Mouse (Mus musculus) liver, embryonic 12.5 days (tissue): ENCODE measurements around the gene Usp35. TPM values are rescaled to one million over a fixed set of nuclear protein-coding genes. Genes with fewer than 3 reads are reported as not detected.

Experiments used
- ATAC-seq: fragments of 200-750 bp; cut with Nextera tagmentation; 2 replicates; pipeline ENCODE4 v1.8.0; 2017; ENCODE audit warnings: moderate number of reproducible peaks, mild to moderate bottlenecking, moderate library complexity
- H3K27ac ChIP-seq: fragments of 300-500 bp; sonication (generic); 2 replicates; pipeline ENCODE4 v1.5.1; 2016; ENCODE audit warnings: mild to moderate bottlenecking
- H3K27me3 ChIP-seq: fragments of 300-500 bp; sonication (generic); replicated peaks from 2 replicates; pipeline ENCODE4 v1.6.1; 2016; ENCODE audit warnings: mild to moderate bottlenecking, moderate library complexity
- H3K36me3 ChIP-seq: fragments of 300-500 bp; sonication (generic); 2 replicates; pipeline ENCODE4 v1.6.1; 2016; ENCODE audit warnings: mild to moderate bottlenecking, moderate library complexity
- H3K4me1 ChIP-seq: fragments of 300-500 bp; sonication (generic); 2 replicates; pipeline ENCODE4 v1.6.1; 2016
- H3K4me2 ChIP-seq: fragments of 300-500 bp; sonication (generic); 2 replicates; pipeline ENCODE4 v1.6.1; 2016; ENCODE audit warnings: mild to moderate bottlenecking, moderate library complexity
- H3K4me3 ChIP-seq: fragments of 300-500 bp; sonication (generic); 2 replicates; pipeline ENCODE4 v1.5.1; 2016; ENCODE audit warnings: mild to moderate bottlenecking, moderate library complexity
- H3K9ac ChIP-seq: fragments of 300-500 bp; sonication (generic); 2 replicates; pipeline ENCODE4 v1.6.1; 2016; ENCODE audit warnings: mild to moderate bottlenecking, moderate library complexity
- H3K9me3 ChIP-seq: fragments of 300-500 bp; sonication (generic); replicated peaks from 2 replicates; pipeline ENCODE4 v1.6.1; 2016; ENCODE audit warnings: mild to moderate bottlenecking, moderate library complexity
- WGBS: fragments of 180-500 bp; shearing (Covaris S2); methylation state at CpG from one replicate; pipeline ENCODE4 v1.1.7; 2016; ENCODE audit not compliant: insufficient replicate concordance; 5-methylcytosine and 5-hydroxymethylcytosine counted together
- polyA plus RNA-seq: library from polyadenylated mRNA; unstranded; fragments of >200 nt; fragmentation: Nextera tagmentation; extraction: Ambion mirVana; gene quantifications from 2 replicates; pipeline ENCODE4 v1.2.1, GENCODE M21; 2016

Gene Usp35
- polyA plus RNA-seq, 1 experiment from 2014 or later = 0.49 TPM

DNA sequence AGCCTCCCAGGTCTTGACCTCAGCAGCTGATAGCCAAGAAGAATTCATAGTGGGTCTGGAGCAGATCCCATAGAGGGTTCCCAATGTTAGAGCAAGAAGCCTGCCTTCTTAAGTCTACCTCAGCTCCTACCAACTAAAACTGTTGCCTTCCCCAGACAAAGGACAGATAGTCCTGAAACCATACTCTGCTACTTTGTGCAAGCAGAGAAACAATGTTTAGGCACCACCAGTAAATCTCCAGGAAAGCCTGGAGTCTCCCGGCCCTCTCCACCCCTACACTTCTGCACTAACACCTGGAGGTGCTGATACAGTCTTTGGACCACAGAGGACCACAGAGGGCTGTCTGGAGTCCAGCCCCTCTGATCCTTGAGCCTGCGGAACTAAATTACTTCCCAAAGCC, 12.8 kb upstream of the Usp35 start:
- no peak overlapping the region for H3K4me2 ChIP-seq
- no peaks in the 10 kb centered on the region for H3K36me3 ChIP-seq
- 0 out of 2 replicates have a peak, but pooled peaks cover 5% of the 10 kb centered on the region for H3K9me3 ChIP-seq
- H3K4me1 ChIP-seq = peaks cover 30% of the 10 kb centered on the region
- H3K27ac ChIP-seq = no peak overlapping the region
- H3K27me3 ChIP-seq = peaks cover 15% of the 10 kb centered on the region
- WGBS = 73% methylated on average over 2 of the region's 2 CpGs
- no peak overlapping the region for H3K4me3 ChIP-seq
- no peak overlapping the region for H3K9ac ChIP-seq
- no peak for ATAC-seq

DNA sequence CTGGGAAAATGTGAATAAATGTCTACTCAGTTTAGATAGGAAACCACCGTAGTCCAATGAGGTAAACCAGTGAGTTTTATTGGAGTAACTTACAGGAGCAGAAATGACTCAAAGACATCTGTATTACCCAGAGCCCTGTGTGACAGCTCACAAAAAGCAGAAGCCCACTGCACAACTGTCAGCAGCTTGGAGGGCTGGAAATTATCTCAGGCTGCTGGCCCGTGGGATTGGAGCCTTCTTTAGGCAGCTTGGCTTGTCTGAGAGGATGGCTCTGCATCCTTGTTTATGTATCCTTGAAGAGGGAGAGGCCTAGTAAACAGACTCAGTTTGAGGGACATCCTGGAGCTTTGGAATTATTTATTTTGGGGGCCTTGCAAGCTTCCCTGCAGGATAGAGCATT, 11.1 kb upstream of the Usp35 start:
- Histone ChIP-seq H3K9ac (no peak overlapping the region), H3K36me3 (no peaks in the 10 kb centered on the region), H3K4me1 (peaks cover 30% of the 10 kb centered on the region), H3K27me3 (peaks cover 9% of the 10 kb centered on the region), H3K4me2 (no peak overlapping the region), H3K9me3 (0 out of 2 replicates have a peak, but pooled peaks cover 5% of the 10 kb centered on the region), H3K4me3 (no peak overlapping the region), H3K27ac (no peak overlapping the region)
- 50% methylated on average over 2 of the region's 2 CpGs for WGBS
- ATAC-seq = no peak

DNA sequence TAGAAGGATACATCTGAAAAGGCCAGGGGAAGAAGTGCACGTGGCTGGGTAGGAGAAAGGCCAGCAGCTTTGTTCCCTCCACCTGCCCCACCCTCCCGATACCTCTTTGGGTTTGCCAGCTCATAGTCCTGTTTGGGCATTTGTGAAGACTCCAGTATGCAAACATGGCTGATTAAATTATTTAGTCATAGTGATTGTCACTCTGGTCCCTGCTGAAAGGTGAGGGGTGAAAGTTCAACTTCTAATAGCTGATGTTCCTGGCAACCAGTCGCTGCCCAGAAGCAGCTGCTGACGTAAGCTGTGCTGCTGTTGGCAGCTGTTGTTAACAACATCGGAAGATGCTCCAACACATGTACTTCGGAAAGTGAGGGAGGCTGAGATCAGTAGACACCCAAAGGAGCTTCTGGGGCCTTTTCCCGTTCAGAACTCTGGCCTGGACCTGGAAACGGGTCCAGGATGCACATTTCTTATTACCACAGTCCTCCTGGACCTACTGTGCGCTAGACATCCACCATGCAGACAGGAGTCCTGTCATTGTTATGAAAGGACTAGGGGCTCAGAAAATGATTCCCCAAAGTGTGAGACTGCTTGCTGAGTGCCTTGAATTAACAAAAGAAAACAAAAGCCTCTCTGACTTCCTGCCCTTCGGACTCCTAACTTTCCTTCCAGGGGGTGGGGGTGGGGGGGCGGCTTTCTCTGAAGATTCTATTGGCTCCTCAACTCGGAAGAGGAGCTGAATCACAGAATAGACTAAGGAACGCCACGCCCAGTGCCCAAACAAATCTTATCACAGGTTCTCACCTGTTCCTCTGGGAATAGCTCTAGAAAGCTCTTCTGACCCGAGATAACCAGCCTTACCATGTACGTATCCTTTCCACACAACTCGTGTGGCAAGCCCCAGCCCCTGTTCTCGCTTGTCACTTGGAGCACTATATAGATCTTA, 9.4 kb upstream of the Usp35 start:
- ATAC-seq = peak; percentile 62; the same call in 1 of the 2 replicates
- no peak overlapping the region for H3K9ac ChIP-seq
- no peak overlapping the region for H3K27ac ChIP-seq
- H3K27me3 ChIP-seq = peaks cover 6% of the 10 kb centered on the region; the same call in 1 of the 2 replicates
- 42% methylated on average over 18 of the region's 18 CpGs for WGBS
- no peak overlapping the region for H3K4me3 ChIP-seq
- H3K4me2 ChIP-seq = peak overlapping the region; percentile 6; the same call in 1 of the 2 replicates
- 0 out of 2 replicates have a peak, but pooled peaks cover 5% of the 10 kb centered on the region for H3K9me3 ChIP-seq
- peaks cover 24% of the 10 kb centered on the region for H3K4me1 ChIP-seq
- no peaks in the 10 kb centered on the region for H3K36me3 ChIP-seq

DNA sequence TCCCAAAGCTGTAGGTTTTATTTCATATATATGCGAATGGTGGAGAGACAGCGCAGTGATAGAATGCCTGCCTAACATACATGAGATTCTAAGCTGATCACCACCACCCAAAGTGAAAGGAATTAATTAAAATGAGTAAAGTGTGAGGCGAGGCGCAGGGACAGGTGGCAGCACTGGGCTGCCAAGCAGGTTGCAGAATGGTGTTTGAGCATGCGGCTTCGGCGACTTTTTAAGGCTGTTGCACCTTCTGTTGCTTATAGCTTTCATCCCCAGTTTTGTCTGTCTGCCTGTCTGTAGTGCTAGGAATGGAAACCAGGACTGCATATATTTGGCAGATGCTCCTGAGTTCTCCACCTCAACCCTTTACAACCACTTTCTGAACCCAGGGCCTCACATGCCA, 7.8 kb upstream of the Usp35 start:
- 84% methylated on average over 7 of the region's 7 CpGs for WGBS
- H3K9me3 ChIP-seq = 0 out of 2 replicates have a peak, but pooled peaks cover 5% of the 10 kb centered on the region
- no peak overlapping the region for H3K4me3 ChIP-seq
- H3K27me3 ChIP-seq = no peaks in the 10 kb centered on the region
- no peak overlapping the region for H3K4me2 ChIP-seq
- no peak for ATAC-seq
- no peak overlapping the region for H3K27ac ChIP-seq
- H3K36me3 ChIP-seq = no peaks in the 10 kb centered on the region
- H3K9ac ChIP-seq = no peak overlapping the region
- peaks cover 16% of the 10 kb centered on the region for H3K4me1 ChIP-seq

DNA sequence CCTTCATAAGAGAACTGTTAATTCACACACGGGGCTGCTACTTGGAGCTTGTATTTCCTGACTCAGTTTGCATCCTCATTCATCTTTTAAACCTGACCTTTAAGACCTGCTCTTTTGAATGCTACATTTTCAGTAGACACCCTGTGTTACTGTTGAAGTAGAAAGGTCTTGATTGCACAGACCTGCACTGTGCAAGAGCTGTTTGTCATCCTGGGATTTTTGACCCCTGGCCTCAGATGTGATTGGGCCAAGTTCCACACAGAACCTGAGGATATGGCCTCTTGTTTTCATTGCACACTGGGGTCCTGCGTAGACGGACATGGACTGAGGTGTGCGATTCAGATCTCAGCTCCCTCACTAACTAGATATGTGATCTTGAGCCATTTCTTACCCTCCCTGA, 6.8 kb upstream of the Usp35 start:
- H3K27me3 ChIP-seq = no peaks in the 10 kb centered on the region
- H3K9ac ChIP-seq = no peak overlapping the region
- 65% methylated on average over 4 of the region's 4 CpGs for WGBS
- no peak overlapping the region for H3K4me3 ChIP-seq
- H3K9me3 ChIP-seq = 0 out of 2 replicates have a peak, but pooled peaks cover 5% of the 10 kb centered on the region
- H3K4me1 ChIP-seq = peaks cover 16% of the 10 kb centered on the region
- no peak overlapping the region for H3K27ac ChIP-seq
- H3K4me2 ChIP-seq = no peak overlapping the region
- peak; percentile 52 for ATAC-seq
- H3K36me3 ChIP-seq = no peaks in the 10 kb centered on the region

DNA sequence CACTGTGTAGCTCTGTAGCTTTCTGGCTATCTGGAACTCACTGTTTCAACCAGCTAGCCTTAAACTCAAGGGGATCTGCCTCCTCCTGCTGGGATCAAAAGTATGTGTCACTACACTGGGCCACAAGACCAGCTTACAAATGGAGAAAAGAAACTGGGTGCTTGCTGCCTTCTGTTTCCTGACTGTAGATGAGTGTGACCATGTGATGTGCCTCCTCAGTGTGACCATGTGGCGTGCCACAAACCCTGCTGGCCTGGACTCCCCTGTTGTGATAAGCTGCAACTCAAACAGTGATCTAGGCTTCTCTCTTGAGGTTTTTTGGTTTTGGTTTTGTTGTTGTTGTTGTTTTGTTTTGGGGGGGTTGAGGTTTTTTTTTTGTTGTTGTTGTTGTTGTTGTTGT, 4.9 kb upstream of the Usp35 start:
- no peaks in the 10 kb centered on the region for H3K27me3 ChIP-seq
- no peak overlapping the region for H3K4me2 ChIP-seq
- 0 out of 2 replicates have a peak, but pooled peaks cover 5% of the 10 kb centered on the region for H3K9me3 ChIP-seq
- ATAC-seq = no peak
- H3K4me1 ChIP-seq = peaks cover 26% of the 10 kb centered on the region
- 65% methylated on average over 1 of the region's 1 CpGs for WGBS
- no peak overlapping the region for H3K4me3 ChIP-seq
- H3K9ac ChIP-seq = no peak overlapping the region
- H3K27ac ChIP-seq = no peak overlapping the region
- H3K36me3 ChIP-seq = no peaks in the 10 kb centered on the region

DNA sequence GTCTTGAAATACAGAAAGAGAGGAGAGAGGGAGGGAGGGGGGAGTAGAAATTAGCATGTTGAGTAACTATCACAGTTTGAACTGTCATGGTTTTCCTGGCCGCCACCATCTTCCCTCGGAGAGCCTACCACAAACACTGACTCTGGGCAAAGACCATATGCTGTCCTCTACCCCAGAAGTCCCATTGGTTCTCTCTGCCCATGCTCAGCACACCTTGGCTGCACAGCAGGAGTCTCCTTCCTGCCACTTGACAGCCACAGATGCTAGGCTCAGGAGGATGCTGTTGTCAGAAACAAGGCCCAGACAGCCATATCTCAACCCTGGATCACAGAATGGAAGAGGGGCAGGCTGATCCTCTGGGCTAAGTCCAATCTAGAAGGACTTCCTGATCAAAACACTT, 2.6 kb upstream of the Usp35 start:
- no peak for ATAC-seq
- no peaks in the 10 kb centered on the region for H3K36me3 ChIP-seq
- 79% methylated on average over 2 of the region's 2 CpGs for WGBS
- no peak overlapping the region for H3K4me3 ChIP-seq
- H3K9ac ChIP-seq = no peak overlapping the region
- H3K27ac ChIP-seq = no peak overlapping the region
- H3K27me3 ChIP-seq = peaks cover 16% of the 10 kb centered on the region; the same call in 1 of the 2 replicates
- peaks cover 31% of the 10 kb centered on the region for H3K4me1 ChIP-seq
- no peak overlapping the region for H3K4me2 ChIP-seq
- no peaks in the 10 kb centered on the region for H3K9me3 ChIP-seq

DNA sequence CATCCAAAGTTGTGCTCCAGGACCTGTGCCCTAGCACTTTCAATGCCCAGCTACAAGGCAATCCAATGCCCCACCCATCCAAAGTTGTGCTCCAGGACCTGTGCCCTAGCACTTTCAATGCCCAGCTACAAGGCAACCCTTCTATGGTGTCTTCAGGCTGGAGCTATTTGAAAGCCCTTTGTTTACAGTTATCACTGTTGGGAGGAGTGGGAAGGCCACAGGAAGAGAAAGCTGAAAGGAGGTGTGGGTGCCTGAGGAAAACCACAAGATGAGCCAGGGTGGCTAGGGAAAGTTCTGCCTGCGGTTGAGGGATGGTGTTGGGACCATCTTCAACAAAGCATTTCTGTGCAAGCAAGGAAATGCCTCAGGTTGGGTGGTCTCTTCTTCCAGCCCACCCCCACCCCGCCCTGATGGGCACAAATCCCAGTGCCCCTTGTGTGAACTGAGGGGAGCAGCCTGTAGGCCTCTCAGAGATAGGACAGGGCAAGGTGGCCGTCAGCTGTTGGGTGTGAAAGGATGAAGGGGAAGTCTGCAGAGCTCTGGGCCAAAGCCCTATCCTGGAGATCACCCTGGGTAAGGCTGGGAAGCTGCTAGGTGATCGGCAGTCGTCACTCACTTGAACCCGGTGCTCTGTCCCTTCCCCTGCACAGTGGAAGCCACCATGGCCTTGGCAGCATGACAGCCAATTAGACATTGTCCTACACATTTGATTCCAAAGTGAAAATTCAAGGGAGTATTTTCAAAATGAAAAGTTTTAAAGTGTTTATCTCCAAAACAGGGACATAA, 1.5 kb upstream of the Usp35 start:
- ATAC-seq = no peak
- no peak overlapping the region for H3K27ac ChIP-seq
- peaks cover 31% of the 10 kb centered on the region for H3K4me1 ChIP-seq
- no peaks in the 10 kb centered on the region for H3K36me3 ChIP-seq
- no peaks in the 10 kb centered on the region for H3K9me3 ChIP-seq
- H3K4me3 ChIP-seq = peak overlapping the region; percentile 71
- H3K4me2 ChIP-seq = peak overlapping the region; percentile 94
- WGBS = 50% methylated on average over 6 of the region's 6 CpGs
- peaks cover 28% of the 10 kb centered on the region for H3K27me3 ChIP-seq
- H3K9ac ChIP-seq = 0 out of 2 replicates have a peak overlapping the region, but pooled peaks have one; percentile 71

DNA sequence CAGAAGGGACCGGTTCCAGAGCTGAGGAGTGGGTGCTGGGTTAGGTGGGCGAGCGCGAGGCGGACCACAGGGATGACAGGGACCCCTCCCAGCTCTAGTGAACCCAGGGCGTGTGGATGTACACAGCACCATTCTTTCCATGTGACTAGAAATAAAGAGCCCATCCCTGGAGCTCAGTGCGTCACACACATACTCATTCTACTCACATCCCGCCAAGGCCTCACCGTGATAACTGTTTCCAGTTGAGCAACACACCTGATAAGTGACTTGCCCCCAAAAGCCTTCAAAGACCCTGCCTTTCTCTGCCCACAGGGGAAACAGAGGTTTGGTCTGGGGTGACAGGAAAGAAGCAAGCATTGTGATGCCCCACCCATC, 834 bp upstream of the Usp35 start:
- 5% methylated on average over 9 of the region's 9 CpGs for WGBS
- H3K9ac ChIP-seq = peak overlapping the region; percentile 71
- H3K36me3 ChIP-seq = no peaks in the 10 kb centered on the region
- peaks cover 34% of the 10 kb centered on the region for H3K27me3 ChIP-seq
- no peak for ATAC-seq
- peak overlapping the region; percentile 71 for H3K4me3 ChIP-seq
- H3K4me1 ChIP-seq = peaks cover 27% of the 10 kb centered on the region
- peak overlapping the region; percentile 94 for H3K4me2 ChIP-seq
- H3K9me3 ChIP-seq = no peaks in the 10 kb centered on the region
- H3K27ac ChIP-seq = 0 out of 2 replicates have a peak overlapping the region, but pooled peaks have one; percentile 34

DNA sequence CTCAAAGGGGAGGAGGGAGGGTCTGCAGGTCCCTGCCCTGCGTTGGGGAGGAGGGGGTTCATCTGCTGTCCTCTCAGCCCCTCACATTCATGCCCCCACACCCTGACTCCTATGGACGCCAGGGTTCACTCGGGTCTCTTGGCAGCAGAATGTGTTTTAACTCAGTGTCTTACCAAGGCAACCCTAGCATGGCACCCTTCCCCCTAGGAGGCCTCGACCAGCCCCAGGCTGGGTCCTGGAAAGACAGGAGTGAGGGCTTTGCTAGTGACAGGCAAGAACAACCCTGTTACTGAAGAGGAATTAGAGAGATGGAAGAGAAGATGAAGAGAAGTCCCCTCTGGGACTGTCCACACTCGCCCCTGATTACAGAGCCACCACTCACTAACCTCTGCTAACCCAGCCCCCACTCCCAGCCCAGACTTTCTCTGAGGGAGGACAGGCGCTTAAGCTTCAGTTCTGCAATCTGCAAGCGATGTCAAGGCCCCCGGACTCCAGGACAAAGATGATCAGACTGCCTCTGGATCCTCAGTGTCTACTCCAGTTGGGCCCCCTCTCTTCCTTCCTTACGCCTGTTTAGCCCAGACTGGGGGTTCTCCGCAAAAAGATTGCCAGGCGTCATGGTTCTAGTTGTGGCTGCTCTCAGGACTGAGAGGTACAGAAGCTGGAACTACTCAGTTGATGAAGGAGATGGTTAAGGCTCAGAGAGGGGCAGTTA, 732 bp downstream of the Usp35 start:
- peak overlapping the region; percentile 60; the same call in 1 of the 2 replicates for H3K9ac ChIP-seq
- peaks cover 26% of the 10 kb centered on the region for H3K4me1 ChIP-seq
- no peak for ATAC-seq
- peaks cover 50% of the 10 kb centered on the region for H3K27me3 ChIP-seq
- no peaks in the 10 kb centered on the region for H3K36me3 ChIP-seq
- H3K27ac ChIP-seq = no peak overlapping the region
- no peaks in the 10 kb centered on the region for H3K9me3 ChIP-seq
- whole genome bisulfite sequencing = 46% methylated on average over 11 of the region's 11 CpGs
- peak overlapping the region; percentile 94 for H3K4me2 ChIP-seq
- H3K4me3 ChIP-seq = peak overlapping the region; percentile 71

DNA sequence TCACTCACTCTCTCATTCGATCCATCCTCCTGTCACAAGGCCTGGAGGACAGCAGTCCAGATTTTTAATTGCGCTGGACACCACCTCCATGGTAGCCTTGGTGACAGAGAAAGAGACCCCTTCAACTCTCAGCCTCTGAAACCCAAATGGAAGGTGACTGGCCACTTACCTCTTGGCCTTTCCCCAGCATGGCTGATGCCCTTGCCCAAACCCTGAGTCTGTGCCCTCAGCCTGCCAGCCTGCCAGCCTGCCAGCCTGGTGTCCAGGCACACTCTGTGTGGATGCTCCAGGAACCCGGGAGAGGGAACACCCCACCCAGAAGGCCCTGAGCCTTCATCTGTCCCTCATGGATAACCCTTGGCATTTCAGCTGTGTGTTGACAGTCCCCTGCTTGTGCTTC, 2.1 kb downstream of the Usp35 start:
- H3K9ac ChIP-seq = no peak overlapping the region
- WGBS = 68% methylated on average over 3 of the region's 3 CpGs
- peaks cover 35% of the 10 kb centered on the region for H3K4me1 ChIP-seq
- no peaks in the 10 kb centered on the region for H3K36me3 ChIP-seq
- no peak overlapping the region for H3K27ac ChIP-seq
- H3K9me3 ChIP-seq = no peaks in the 10 kb centered on the region
- H3K4me3 ChIP-seq = no peak overlapping the region
- H3K27me3 ChIP-seq = peaks cover 64% of the 10 kb centered on the region
- no peak overlapping the region for H3K4me2 ChIP-seq
- no peak for ATAC-seq
